Mouse (Mus musculus) brown adipose tissue, adult 24 weeks (tissue): Measurements from ENCODE around the gene Cd101. TPM values are rescaled to one million over a fixed set of nuclear protein-coding genes. Genes with fewer than 3 reads are reported as not detected.

ENCODE experiments used
- H3K27ac ChIP-seq: fragments of 200-500 bp; replicated peaks from 2 replicates; pipeline ENCODE4 v1.5.1; 2012; ENCODE audit warnings: low read depth, mild to moderate bottlenecking, low read length
- H3K4me1 ChIP-seq: fragments of 200-500 bp; 2 replicates; pipeline ENCODE4 v1.6.1; 2012; ENCODE audit warnings: low read length, mixed read lengths; ENCODE audit not compliant: control insufficient read depth, insufficient read depth, insufficient read length
- H3K4me3 ChIP-seq: fragments of 200-500 bp; 2 replicates; pipeline ENCODE4 v1.5.1; 2012; ENCODE audit warnings: low read depth, mild to moderate bottlenecking, low read length, moderate library complexity; ENCODE audit not compliant: insufficient read depth
- polyA plus RNA-seq: library from polyadenylated mRNA; stranded (reverse); fragments of >200 nt; gene quantifications from 2 replicates; pipeline ENCODE4 v1.2.4, GENCODE M21; 2012; ENCODE audit not compliant: missing spikeins, insufficient read depth, insufficient read length

Cd101 gene
- polyA plus RNA-seq, 1 experiment, result not detected

DNA sequence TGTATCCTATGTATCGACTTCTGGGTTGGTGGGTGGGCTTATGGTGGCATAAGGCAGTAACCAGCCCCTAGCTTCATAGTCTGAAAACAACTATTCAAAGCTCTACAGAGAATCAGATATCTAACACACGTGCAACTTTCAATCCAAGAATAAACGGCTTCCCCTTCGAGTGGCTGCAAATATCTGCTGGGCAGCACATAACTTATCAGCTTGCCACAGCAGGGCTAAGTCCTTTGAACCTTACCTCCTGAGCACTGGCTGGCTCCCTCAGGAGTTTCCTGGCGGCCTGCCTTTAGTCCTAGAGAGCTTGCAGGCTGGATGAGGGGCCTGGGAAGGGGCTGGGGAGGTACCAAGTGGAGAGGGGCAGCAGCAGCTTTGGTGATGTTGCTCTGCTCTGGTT is 68.3 kb downstream of the Cd101 start:
- no peaks in the 10 kb centered on the region for H3K4me1 ChIP-seq
- no peak overlapping the region for H3K4me3 ChIP-seq
- H3K27ac ChIP-seq, result no peak overlapping the region

DNA sequence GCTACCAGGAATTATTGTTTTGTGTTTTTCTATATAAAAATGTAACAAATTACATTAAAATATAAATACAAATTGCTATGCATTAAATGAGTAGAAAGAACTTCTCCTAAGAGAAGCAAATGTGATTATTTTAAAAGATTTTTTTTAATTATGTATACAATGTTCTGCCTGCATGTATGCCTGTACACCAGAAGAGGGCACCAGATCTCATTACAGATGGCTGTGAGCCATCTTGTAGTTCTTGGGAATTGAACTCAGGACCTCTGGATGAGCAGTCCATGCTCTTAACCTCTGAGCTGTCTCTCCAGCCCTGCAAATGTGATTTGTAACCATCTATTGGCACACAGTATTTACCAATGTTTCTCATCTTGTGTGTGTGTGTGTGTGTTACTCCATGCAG is 74.7 kb downstream of the Cd101 start:
- H3K4me1 ChIP-seq, result no peaks in the 10 kb centered on the region
- H3K27ac ChIP-seq, result no peak overlapping the region
- no peak overlapping the region for H3K4me3 ChIP-seq

DNA sequence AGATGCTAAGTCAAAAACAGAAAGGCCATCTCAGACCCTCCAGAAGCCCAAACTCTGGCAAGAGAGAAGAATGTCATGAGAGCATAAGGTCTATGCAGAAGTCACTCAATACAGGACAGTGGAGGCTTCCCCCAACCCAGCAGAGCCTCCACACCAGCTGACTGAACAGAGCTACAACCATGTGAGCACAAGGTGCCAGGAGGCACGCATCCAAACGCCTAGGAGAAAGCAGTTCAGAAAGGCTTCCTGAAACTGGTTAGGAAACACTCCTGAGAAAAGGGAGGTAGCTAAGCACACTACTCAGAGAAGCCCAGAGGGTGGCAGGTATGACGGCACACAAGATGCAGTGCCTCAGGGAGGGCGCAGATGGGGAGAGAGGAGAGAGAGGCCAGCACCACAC is 77.8 kb downstream of the Cd101 start:
- H3K27ac ChIP-seq, result no peak overlapping the region
- H3K4me1 ChIP-seq, result no peaks in the 10 kb centered on the region
- no peak overlapping the region for H3K4me3 ChIP-seq

DNA sequence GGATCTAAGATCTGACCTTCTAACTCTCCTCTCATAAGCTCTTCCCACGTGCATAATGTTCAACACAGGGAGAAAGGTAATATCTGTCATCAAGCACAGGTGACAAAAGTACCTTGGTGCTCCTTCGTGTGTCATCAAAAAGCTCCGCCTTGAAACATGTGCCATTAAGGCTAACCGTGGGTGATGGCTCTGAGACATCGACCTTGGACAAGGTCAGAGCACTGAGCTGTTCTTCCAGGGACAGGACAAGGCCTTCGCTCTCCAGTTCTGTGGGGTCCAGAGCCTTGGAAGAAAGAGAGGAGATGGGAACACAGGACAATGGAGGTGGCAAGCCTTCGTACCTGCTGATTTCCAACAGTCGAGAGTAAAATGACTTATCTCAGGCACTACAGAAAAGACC is 82.1 kb downstream of the Cd101 start:
- no peak overlapping the region for H3K27ac ChIP-seq
- no peaks in the 10 kb centered on the region for H3K4me1 ChIP-seq
- no peak overlapping the region for H3K4me3 ChIP-seq

Other genes with a start within 250 kb of the Cd101 start
- not detected in 2 replicates for gene Vtcn1, start 204.1 kb downstream of the Cd101 start, polyA plus RNA-seq
- 0.67 and 2.7 TPM in 2 replicates for gene Trim45, start 107.4 kb downstream of the Cd101 start, polyA plus RNA-seq
- gene Ttf2, start 59.9 kb downstream of the Cd101 start, polyA plus RNA-seq, result 2.3 and 4.0 TPM in 2 replicates
- 3.8 and 7.5 TPM in 2 replicates for gene Ptgfrn, start 80.7 kb upstream of the Cd101 start, polyA plus RNA-seq